Mouse (Mus musculus): ENCODE data around the gene Ccn2. TPM values are rescaled to one million over a fixed set of nuclear protein-coding genes. Genes with fewer than 3 reads are reported as not detected.
"Not testable (repeated sequence)": the region's sequence is repeated elsewhere in the genome, so short reads cannot be mapped to it uniquely, and the experiment has no call there.

The Ccn2 gene
- polyA plus RNA-seq, 1 experiment from 2014 or later = 36.8 TPM

GRCm38 (mm10) chr10:24603727-24604126 lies 8.5 kb downstream of the Ccn2 start:
- Histone ChIP-seq H3K4me1 (0 out of 2 replicates have a peak, but pooled peaks cover 1% of the 10 kb centered on the region), H3K9me3 (no peaks in the 10 kb centered on the region), H3K27ac (replicated peaks) (no peak overlapping the region), H3K4me2 (no peak overlapping the region), H3K4me3 (no peak overlapping the region), H3K9ac (no peak overlapping the region), H3K36me3 (no peaks in the 10 kb centered on the region), H3K27me3 (replicated peaks) (no peaks in the 10 kb centered on the region)
- ATAC-seq (ENCODE audit: extremely low read depth, insufficient number of reproducible peaks, low FRiP score, low TSS enrichment) = no peak

- H3K4me1 ChIP-seq = peaks cover 10% of the 10 kb centered on the region
- no peak overlapping the region for H3K27ac ChIP-seq (replicated peaks)
- no peak for ATAC-seq (ENCODE audit: extremely low read depth, insufficient number of reproducible peaks, low FRiP score, low TSS enrichment)
- H3K36me3 ChIP-seq = no peaks in the 10 kb centered on the region
- 80% methylated on average over 3 of the region's 3 CpGs for WGBS
- H3K4me2 ChIP-seq = no peak overlapping the region
- no peak overlapping the region for H3K9ac ChIP-seq
- H3K27me3 ChIP-seq (replicated peaks) = no peaks in the 10 kb centered on the region
- no peaks in the 10 kb centered on the region for H3K9me3 ChIP-seq
- H3K4me3 ChIP-seq = no peak overlapping the region
Measured at GRCm38 (mm10) chr10:24609146-24609545, 13.9 kb downstream of the Ccn2 start.

GRCm38 (mm10) chr10:24609766-24610165 lies 14.5 kb downstream of the Ccn2 start:
- H3K9me3 ChIP-seq = no peaks in the 10 kb centered on the region
- 85% methylated on average over 9 of the region's 9 CpGs for WGBS
- no peak overlapping the region for H3K4me2 ChIP-seq
- H3K4me3 ChIP-seq = no peak overlapping the region
- no peaks in the 10 kb centered on the region for H3K27me3 ChIP-seq (replicated peaks)
- no peak overlapping the region for H3K9ac ChIP-seq
- H3K4me1 ChIP-seq = peaks cover 10% of the 10 kb centered on the region
- H3K27ac ChIP-seq (replicated peaks) = no peak overlapping the region
- H3K36me3 ChIP-seq = no peaks in the 10 kb centered on the region
- no peak for ATAC-seq (ENCODE audit: extremely low read depth, insufficient number of reproducible peaks, low FRiP score, low TSS enrichment)

- Histone ChIP-seq H3K27ac (replicated peaks) (no peak overlapping the region), H3K4me1 (peaks cover 9% of the 10 kb centered on the region), H3K9me3 (no peaks in the 10 kb centered on the region), H3K36me3 (no peaks in the 10 kb centered on the region), H3K27me3 (replicated peaks) (no peaks in the 10 kb centered on the region), H3K4me3 (no peak overlapping the region), H3K4me2 (no peak overlapping the region), H3K9ac (no peak overlapping the region)
- ATAC-seq (ENCODE audit: extremely low read depth, insufficient number of reproducible peaks, low FRiP score, low TSS enrichment) = no peak
- WGBS = 76% methylated on average over 4 of the region's 4 CpGs
Measured at GRCm38 (mm10) chr10:24614726-24615125, 19.5 kb downstream of the Ccn2 start.

- no peak overlapping the region for H3K4me2 ChIP-seq
- no peaks in the 10 kb centered on the region for H3K9me3 ChIP-seq
- 84% methylated on average over 6 of the region's 6 CpGs for WGBS
- no peak overlapping the region for H3K9ac ChIP-seq
- no peaks in the 10 kb centered on the region for H3K36me3 ChIP-seq
- no peak for ATAC-seq (ENCODE audit: extremely low read depth, insufficient number of reproducible peaks, low FRiP score, low TSS enrichment)
- no peak overlapping the region for H3K4me3 ChIP-seq
- no peak overlapping the region for H3K27ac ChIP-seq (replicated peaks)
- no peaks in the 10 kb centered on the region for H3K4me1 ChIP-seq
- H3K27me3 ChIP-seq (replicated peaks) = no peaks in the 10 kb centered on the region
Measured at GRCm38 (mm10) chr10:24615799-24616198, 20.6 kb downstream of the Ccn2 start.

- H3K36me3 ChIP-seq; H3K9me3 ChIP-seq; H3K27me3 ChIP-seq (replicated peaks); H3K27ac ChIP-seq (replicated peaks); ATAC-seq (ENCODE audit: extremely low read depth, insufficient number of reproducible peaks, low FRiP score, low TSS enrichment); H3K4me2 ChIP-seq; H3K4me1 ChIP-seq; H3K4me3 ChIP-seq; H3K9ac ChIP-seq: not testable (repeated sequence)
- 89% methylated on average over 1 of the region's 1 CpGs for WGBS
Measured at GRCm38 (mm10) chr10:24616572-24616971, 21.3 kb downstream of the Ccn2 start.

GRCm38 (mm10) chr10:24621572-24621971 lies 26.3 kb downstream of the Ccn2 start:
- Histone ChIP-seq H3K9me3 (no peaks in the 10 kb centered on the region), H3K27me3 (replicated peaks) (no peaks in the 10 kb centered on the region)

GRCm38 (mm10) chr10:24622586-24622985 lies 27.3 kb downstream of the Ccn2 start:
- Histone ChIP-seq H3K36me3 (no peaks in the 10 kb centered on the region), H3K4me3 (no peak overlapping the region), H3K4me2 (no peak overlapping the region), H3K27me3 (replicated peaks) (no peaks in the 10 kb centered on the region), H3K27ac (replicated peaks) (no peak overlapping the region), H3K4me1 (0 out of 2 replicates have a peak, but pooled peaks cover 3% of the 10 kb centered on the region), H3K9ac (no peak overlapping the region), H3K9me3 (no peaks in the 10 kb centered on the region)
- 24% methylated on average over 7 of the region's 7 CpGs for WGBS
- ATAC-seq (ENCODE audit: extremely low read depth, insufficient number of reproducible peaks, low FRiP score, low TSS enrichment) = no peak

More at GRCm38 (mm10) chr10:24621572-24621971, 26.3 kb downstream of the Ccn2 start:
- Histone ChIP-seq H3K4me2 (no peak overlapping the region), H3K36me3 (no peaks in the 10 kb centered on the region), H3K4me1 (0 out of 2 replicates have a peak, but pooled peaks cover 3% of the 10 kb centered on the region), H3K4me3 (no peak overlapping the region), H3K9ac (no peak overlapping the region), H3K27ac (replicated peaks) (no peak overlapping the region)
- no peak for ATAC-seq (ENCODE audit: extremely low read depth, insufficient number of reproducible peaks, low FRiP score, low TSS enrichment)
- 29% methylated on average over 9 of the region's 9 CpGs for WGBS

GRCm38 (mm10) chr10:24625060-24625701 lies 29.9 kb downstream of the Ccn2 start:
- Histone ChIP-seq H3K36me3 (no peaks in the 10 kb centered on the region), H3K4me2 (peak overlapping the region; percentile 43), H3K9me3 (no peaks in the 10 kb centered on the region), H3K9ac (peak overlapping the region; percentile 8; the same call in 1 of the 2 replicates), H3K27ac (replicated peaks) (no peak overlapping the region), H3K27me3 (replicated peaks) (no peaks in the 10 kb centered on the region), H3K4me3 (no peak overlapping the region), H3K4me1 (peaks cover 15% of the 10 kb centered on the region)
- no peak for ATAC-seq (ENCODE audit: extremely low read depth, insufficient number of reproducible peaks, low FRiP score, low TSS enrichment)
- WGBS = 32% methylated on average over 24 of the region's 24 CpGs

- H3K27me3 ChIP-seq (replicated peaks) = no peaks in the 10 kb centered on the region
- H3K4me2 ChIP-seq = no peak overlapping the region
- H3K4me3 ChIP-seq = no peak overlapping the region
- H3K9me3 ChIP-seq = no peaks in the 10 kb centered on the region
- H3K9ac ChIP-seq = no peak overlapping the region
- no peak for ATAC-seq (ENCODE audit: extremely low read depth, insufficient number of reproducible peaks, low FRiP score, low TSS enrichment)
- 73% methylated on average over 12 of the region's 12 CpGs for WGBS
- H3K4me1 ChIP-seq = peaks cover 15% of the 10 kb centered on the region
- H3K27ac ChIP-seq (replicated peaks) = no peak overlapping the region
- H3K36me3 ChIP-seq = no peaks in the 10 kb centered on the region
Measured at GRCm38 (mm10) chr10:24627262-24627661, 32.0 kb downstream of the Ccn2 start.

GRCm38 (mm10) chr10:24628466-24628865 lies 33.2 kb downstream of the Ccn2 start:
- H3K27me3 ChIP-seq (replicated peaks) = no peaks in the 10 kb centered on the region
- H3K4me3 ChIP-seq = no peak overlapping the region
- 63% methylated on average over 9 of the region's 9 CpGs for WGBS
- peaks cover 15% of the 10 kb centered on the region for H3K4me1 ChIP-seq
- H3K36me3 ChIP-seq = no peaks in the 10 kb centered on the region
- H3K9ac ChIP-seq = no peak overlapping the region
- no peaks in the 10 kb centered on the region for H3K9me3 ChIP-seq
- no peak overlapping the region for H3K27ac ChIP-seq (replicated peaks)
- no peak for ATAC-seq (ENCODE audit: extremely low read depth, insufficient number of reproducible peaks, low FRiP score, low TSS enrichment)
- H3K4me2 ChIP-seq = 0 out of 2 replicates have a peak overlapping the region, but pooled peaks have one; percentile 23

GRCm38 (mm10) chr10:24629086-24629720 lies 34.0 kb downstream of the Ccn2 start:
- no peaks in the 10 kb centered on the region for H3K36me3 ChIP-seq
- H3K9ac ChIP-seq = no peak overlapping the region
- H3K4me3 ChIP-seq = no peak overlapping the region
- 0 out of 2 replicates have a peak overlapping the region, but pooled peaks have one; percentile 13 for H3K27ac ChIP-seq (replicated peaks)
- peaks cover 17% of the 10 kb centered on the region for H3K4me1 ChIP-seq
- no peaks in the 10 kb centered on the region for H3K9me3 ChIP-seq
- peak overlapping the region; percentile 23; the same call in 1 of the 2 replicates for H3K4me2 ChIP-seq
- H3K27me3 ChIP-seq (replicated peaks) = no peaks in the 10 kb centered on the region
- WGBS = 35% methylated on average over 9 of the region's 9 CpGs
- no peak for ATAC-seq (ENCODE audit: extremely low read depth, insufficient number of reproducible peaks, low FRiP score, low TSS enrichment)
